Mouse (Mus musculus) frontal cortex, adult 2 months (tissue): ENCODE measurements around the gene Phgdh. TPM values are rescaled to one million over a fixed set of nuclear protein-coding genes. Genes with fewer than 3 reads are reported as not detected.

ENCODE experiments used
- DNase-seq, 2 experiments: peaks; one replicate each; pipeline ENCODE4 v3.0.0; 2022; ENCODE audit warnings: low spot score in 1 of 2; ENCODE audit errors: extremely low spot score in 1 of 2
- polyA plus RNA-seq: library from polyadenylated mRNA; depleted of rRNA; stranded (reverse); fragments of >200 nt; gene quantifications from 2 replicates; pipeline ENCODE4 v1.2.3, GENCODE M21; 2012

The Phgdh gene
- polyA plus RNA-seq, 1 experiment, result 136 TPM

DNA sequence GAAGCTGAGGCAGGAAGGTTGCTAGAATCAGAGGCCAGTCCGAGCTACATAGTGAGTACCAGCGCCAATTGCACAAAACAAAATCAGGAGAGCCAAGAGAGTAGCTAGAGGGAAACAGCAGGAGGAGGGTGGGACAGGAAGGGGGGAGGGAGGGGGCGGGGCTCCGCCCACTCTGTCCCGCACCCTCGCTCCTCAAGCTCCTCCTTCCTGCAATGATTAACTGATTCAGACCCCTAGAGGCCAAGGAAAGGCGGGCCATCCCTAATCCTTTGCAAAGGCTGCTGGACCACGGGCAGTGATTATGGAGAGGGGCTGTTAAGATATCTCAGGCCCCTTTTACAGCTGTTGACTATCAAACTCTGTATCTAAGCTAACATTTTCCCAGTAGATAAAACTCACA lies 8.9 kb upstream of the Phgdh start:
- DNase-seq, result no peak

DNA sequence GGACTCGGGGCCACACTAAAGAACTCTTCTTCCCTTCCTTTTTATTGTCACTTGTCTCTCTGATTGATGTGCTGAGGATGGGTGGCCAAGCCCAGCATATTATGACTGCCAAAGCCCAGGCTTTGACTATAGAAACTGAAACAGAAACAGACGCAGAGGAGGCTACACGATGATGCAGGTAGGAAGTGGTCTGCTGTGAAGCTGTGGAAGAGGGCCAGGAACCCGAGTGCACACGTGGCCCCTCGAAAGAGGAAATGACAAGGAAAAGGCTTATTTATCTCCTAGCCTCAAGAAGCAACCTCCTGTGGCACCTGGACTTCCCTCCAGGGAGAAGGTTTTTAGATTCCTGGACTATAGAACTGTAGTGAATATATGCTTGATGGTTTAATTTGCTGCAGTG lies 8.3 kb upstream of the Phgdh start:
- DNase-seq, result no peak

DNA sequence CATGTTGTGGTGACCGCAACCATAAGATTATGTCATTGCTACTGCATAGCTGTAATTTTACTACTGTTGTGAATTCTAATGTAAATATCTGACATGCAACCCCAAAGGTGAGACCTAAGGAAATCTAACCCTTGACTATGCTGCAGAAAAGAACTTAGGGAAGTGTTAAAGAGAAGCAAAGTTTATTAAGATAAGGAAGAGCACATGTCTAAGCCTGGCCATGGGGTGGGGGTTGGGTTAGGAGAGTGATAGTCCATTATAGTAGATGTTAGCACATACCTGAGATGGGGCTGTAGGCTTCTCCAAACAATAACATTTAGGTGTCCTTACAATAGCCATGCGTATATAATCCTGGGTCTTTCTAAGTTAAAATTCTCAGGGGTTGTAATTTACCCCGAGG lies 3.4 kb upstream of the Phgdh start:
- no peak for DNase-seq

DNA sequence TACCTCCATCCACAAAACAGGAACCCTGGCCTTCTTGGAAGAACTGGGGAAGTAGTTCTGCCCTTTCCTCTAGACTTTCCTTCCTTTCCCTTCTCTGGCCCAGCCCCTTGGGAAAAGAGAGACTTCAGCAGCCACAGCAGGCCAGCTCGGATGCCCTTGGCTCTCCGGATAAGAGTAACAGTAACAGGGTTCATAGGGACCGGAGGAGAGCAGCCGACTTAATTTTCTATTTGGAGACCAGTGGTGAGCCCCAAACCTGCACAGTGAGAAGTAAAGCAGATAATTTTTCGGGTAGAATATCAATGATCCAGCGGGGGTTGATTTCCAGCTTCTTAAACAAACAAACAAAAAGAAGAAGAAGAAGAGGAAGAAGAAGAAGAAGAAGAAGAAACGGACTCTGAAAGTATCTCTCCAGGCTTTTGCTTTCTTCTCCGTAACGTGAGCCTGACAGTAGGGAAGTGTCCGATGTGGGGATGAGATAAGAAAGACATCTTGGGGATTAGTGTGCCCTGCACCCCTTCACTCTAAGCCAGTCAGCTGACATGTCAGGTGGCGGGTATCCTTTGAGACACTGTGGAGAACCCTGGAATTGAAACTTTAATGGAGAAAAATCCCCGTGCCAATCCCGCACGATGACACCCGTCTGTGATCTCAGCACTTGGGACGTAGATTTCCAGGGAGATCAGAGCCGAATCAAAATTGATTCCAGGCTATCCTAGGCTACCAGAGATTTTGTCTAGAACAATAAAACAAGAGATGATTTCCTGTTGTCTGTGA lies 1.2 kb upstream of the Phgdh start:
- DNase-seq, result no peak

DNA sequence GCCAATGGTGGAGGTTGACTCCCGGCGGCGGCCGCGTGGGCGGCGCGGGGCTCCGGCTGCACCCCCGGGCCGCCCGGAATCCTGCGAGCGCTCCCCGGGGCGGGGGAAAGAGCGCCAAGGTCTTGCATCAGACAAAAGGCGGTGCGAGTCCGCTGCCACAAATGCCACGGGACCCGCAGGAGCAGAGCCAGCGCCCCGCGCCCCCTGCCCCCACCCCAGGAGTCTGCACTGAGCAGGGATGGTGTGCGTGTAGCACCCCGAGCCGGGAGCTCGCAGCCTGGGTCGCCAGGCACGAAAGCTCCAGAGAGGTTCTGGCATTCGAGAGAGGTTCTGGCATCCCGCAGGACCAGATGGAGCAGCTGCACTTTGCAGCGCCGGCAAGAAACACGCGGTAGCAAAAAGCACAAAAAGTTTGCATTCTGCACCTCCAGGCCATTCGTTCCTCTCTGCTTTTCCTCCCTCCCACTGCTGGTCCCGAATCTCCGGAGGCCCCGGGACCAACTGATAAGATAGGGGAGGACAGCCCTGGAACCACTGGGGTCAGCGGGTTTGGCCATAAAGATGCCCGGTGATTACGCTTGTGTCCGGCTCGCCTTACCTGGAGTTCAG lies 589 bp downstream of the Phgdh start:
- DNase-seq, result peak in 1 of 2 experiments; percentile 38

DNA sequence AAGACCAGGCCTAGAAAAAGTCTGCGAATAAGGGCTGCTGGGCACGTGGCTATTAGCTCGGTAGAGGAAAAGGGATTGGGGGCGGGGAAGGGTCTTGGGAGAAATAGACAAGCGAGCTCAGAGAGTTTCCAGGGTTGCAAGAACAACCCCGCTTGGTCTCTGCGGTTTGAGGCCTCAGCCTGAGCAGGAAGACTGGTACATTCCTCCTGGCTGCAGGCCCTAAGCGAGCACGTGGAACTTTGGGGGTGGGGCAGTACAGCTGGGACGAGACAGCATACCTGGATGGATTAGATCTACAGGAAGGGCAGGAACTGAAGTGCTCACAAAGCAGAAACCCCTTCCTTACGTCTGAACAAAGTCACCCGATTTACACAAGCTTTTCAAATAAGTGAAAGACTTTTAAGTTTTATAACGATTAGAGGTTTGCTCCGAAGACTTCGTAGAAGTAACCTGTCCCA lies 1.2 kb downstream of the Phgdh start:
- DNase-seq, result peak in 1 of 2 experiments; percentile 52

DNA sequence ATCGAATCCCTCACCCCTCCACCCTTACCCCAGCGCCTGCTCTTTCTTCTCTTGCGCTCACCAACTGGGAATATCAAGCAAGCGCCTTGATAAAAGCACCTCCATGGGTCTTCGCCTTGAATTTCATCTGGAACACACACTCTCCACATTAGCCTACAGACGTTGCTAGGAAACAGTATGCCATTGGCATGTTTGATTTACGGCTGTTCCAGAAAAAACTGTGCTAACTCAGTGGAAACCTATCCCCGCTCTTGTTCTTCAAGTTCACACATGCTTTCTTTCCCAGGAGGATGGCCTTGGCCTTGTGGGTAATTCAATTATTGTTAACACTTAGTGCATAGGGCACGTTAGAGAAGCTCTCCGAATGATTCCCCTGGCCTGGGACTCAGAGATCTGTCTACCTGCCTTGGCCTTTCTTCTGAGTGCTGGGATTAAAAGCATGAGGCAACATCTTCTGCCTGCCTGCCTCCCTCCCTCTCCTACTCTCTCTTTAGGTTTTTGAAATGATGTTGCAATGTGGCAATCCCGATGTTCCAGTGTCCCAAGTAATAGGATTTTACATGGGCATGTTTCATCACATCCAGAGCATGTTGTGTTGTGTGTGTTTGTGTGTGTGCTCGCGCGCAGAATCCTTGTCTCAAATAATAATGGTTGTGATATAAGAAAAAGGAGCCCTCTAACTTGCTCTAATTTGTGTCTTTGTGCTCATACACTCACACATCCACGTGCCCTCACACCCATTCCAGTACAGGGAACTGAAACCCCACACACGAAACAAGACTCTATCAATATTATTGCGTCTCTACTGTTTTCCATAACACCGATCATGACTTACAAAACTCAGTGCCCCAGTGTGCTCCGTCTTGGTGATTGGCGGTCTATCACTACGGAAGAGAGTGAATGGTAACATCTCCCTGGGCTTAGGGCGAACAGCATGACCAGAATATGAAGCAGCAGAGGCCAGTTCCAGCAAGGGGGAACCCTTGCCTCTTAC lies 2.8 kb downstream of the Phgdh start:
- no peak for DNase-seq

DNA sequence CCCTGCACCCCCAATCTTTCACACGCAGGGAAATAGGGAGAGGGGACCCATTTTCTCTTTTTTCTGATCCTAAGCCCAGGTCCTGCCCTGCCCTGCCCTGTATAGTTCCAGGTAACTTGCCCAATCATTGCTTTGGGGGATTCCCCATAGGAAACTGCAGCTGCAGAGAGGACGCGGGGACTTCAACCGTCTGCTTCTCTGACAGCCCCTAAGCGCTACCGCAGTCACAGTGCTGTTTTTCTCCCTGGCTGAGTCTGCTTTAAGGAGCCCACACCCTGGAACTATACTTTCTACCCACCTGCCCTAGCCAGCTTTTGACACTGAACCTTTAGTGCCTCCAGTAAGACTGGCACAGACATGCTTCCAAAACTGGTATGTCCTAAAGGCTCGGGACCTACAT lies 3.9 kb downstream of the Phgdh start:
- DNase-seq, result no peak

DNA sequence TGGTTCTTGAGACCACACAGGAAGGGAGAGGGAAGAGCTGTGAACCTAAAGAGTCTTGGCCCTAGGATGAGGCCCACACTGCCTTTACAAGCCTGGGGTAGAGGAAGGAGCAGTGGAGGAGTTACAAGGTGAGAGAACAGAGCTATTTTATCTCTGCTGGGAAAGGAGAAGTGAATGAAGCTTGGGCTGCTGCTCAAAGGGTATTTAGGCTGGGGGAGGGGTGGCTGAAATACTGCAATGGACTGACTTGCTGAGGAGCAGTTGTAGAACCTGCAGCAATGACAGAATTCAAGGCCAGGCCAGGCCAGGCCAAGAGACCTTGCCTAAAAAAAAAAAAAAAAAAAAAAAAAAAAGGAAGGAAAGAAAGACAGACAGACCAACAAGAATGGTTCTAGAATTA lies 4.5 kb downstream of the Phgdh start:
- no peak for DNase-seq

DNA sequence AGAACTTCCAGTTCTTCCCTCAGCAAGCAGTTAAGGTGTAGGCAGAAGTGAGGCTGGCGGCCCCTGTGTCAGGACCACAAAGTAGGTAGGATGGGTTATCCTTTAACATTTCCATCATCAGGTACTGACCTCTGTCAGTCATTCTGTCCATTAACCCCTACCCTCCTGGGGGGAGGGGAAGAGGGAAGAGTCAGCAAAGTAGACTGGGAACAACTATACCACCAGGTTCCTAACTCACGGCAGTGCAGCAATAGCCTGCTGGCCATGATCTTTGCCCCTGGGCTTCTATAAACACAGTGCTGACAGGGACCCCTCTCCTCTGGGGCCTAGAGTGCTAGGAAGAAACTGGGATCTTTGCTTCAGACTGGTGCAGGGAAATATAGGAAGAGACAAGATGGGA lies 5.8 kb downstream of the Phgdh start:
- no peak for DNase-seq

DNA sequence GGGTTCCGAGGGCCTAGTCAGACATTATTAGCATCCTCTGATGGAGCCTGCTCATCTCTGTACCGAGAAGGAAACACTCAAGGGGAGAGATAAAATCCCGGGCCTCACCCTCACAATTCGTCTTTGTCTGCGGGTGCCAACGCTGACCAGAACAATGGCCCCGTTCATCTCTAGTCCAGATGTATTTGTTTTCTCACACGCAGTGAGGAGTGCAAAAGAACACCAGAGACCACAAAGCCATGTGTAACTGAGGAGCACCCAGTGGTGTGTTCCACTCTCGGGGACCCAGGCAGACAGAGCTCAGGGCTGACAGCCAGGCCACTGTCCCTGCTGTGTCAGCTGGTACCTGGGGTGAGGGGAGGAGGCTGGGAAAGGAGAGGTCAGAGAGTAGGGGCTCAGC lies 15.6 kb downstream of the Phgdh start:
- peak in 1 of 2 experiments; percentile 18 for DNase-seq

DNA sequence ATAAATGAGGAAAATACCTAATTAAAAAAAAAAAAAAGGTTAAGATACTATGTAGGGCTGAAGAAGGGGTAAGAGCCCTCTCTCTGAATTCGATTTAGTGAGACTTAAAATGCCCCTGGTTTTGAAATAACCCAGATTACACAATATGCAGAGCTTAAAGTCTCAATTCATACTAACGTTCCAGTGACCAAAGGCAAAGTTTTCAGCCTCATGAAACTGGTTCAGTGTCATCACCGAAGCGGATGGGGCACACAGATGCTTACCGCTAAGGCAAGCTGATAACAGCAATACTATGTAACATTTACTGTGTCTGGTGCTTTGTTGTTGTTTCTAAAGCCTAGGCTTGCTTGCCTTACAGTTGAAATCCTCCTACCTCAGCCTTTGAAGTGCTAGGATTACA lies 17.6 kb downstream of the Phgdh start:
- DNase-seq, result no peak

DNA sequence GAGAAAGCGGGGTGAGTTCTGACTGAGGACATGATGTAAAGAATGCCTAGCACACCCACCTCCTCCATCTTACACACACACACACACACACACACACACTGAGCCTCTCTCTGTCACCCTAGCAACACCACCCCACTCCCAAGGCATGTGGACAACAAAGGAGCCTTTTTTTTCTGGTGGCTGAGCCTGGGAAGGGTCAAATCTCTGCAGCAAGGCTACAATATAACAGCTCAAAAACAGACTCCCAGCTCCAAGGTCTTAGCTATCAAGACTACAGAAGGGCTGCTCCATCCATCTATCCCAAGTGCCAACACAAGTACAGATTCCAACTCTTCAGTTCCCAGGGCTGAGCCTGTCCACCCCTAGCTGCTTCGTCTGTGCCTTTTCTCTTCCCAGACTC lies 20.6 kb downstream of the Phgdh start:
- DNase-seq, result peak in 1 of 2 experiments; percentile 42

DNA sequence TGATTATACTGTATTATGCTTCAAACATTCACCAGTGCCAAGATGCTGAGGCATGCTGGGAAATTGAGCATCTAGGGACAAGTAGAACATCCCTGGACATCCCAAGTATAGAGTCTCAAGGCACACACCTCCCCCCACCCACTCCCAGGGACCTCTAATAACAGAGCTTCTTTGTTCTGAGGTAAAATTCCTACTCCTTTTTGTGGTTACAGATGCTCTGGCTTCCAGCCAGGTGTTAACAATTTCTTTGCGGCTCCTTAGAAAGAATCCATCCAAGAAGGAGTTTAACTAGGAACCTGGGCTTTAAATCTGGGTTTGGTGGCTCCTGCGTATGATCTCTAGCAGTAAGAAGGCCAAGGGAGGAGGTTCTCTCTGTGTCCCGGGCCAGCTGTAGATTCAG lies 22.6 kb downstream of the Phgdh start:
- peak in 1 of 2 experiments; percentile 37 for DNase-seq

DNA sequence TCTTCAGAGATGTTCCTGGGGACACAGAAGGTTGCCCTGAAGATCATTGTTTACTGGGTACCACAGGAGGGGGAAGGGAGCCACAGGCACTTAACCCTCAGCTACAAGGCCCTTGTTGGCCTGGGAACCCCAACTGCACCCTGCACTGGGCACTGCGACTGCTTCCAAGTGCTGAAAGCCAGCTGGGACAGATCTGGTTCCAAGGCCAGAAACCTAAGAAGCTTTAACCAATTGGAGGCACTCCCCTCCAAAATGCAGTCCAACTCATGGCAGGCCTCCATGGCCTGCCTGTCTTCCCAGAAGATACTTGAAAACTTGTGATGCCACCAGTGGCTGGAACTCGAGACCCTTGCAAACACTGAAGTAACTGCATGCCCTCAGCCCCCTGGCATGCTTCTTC lies 24.6 kb downstream of the Phgdh start:
- peak in 1 of 2 experiments; percentile 19 for DNase-seq

DNA sequence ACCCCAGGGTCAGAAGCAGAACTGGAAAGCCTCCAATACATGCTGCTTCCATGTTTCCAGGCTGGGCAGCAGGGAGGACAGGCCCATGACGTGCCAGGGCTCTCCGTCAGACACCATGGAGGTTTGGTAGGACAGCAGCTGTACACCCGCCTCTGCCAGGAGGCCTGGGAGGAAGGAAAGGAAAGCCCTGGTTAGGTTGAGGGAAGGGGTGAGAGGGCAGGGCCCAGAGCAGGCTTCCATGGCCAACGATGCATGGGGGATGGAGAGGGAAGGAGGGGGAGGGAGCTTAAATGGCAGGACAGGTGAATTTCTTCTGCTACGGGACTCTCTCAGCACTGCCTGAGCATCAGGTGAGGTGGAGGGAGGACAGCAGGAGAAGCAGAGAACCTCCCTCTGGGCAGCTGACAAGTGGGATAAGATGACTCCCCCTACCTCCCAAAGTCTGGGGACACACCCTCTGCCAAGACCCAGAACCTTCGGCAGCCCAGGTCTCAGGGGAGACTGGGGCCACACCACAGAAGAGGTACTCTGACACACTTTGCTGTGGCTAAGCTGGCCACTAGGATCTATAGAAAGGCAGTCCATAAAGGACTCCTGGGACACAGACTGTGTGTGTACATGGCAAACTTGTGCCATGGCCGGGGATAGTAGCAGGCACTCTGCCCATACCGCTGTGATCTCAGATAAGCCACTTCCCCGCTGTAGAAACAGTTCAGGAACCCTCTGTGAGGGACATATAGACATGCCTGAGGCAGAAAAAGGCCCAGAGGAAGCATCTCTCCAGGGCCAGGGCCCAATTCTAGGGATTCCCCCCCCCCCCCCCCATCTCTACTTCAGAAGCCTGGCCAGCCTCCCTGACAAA lies 26.3 kb downstream of the Phgdh start:
- DNase-seq, result no peak

DNA sequence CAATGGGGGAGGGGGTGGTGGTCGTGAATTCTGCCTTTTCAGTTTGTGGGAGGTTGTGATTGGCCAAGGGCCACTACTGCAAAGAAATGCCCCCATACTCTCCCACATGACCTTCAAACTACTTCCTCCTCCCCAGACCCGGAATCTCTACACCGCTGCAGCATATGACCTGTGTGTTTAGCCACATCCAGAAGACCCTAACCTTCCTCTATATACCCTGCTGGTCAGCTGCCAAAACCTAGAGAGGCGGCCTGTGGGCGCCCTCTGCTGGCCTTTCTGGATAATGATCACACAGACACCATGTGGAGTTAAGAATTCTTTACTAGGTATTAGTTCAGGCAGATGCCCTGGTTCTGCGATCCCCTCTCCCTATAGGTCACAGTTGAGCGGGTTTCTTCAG lies 26.9 kb downstream of the Phgdh start:
- DNase-seq, result peak in 1 of 2 experiments; percentile 73

DNA sequence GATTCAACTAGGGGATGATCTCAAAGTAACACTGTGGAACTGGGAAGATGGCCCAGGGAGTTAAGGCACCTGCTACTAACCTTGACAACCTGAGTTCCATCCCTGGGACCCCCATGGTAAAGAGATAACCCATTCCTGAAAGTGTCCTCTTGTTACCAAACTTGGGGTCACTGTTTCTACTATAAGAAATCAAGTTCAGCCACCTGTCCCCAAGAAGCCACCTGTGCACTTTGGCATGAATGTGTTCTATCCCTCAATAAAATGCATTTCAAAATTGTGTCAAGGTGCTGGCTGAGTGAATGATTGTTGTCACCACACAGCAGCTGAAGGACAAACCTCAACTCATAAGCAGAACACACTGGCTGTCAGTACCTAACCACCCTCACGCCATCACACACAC lies 29.3 kb downstream of the Phgdh start:
- no peak for DNase-seq

DNA sequence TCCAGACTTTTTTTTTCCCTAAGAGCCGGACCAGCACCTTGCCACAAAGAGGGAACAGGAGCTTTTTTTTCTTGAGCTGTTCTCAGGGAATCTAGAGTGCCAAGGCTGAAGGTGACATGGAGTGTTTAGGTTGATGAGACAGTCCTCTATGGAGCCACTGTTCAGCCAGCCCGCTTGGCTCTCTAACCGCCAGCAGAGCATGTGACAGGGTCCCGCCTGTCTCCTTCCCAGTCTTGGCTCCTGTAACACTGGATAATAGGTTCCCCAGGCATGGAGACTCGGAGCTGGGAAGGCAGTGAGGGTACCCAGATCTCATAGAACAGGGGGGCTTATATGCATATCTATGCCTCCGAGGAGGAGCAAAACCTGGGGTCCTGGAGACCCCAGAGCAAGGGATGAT lies 31.2 kb downstream of the Phgdh start:
- no peak for DNase-seq

DNA sequence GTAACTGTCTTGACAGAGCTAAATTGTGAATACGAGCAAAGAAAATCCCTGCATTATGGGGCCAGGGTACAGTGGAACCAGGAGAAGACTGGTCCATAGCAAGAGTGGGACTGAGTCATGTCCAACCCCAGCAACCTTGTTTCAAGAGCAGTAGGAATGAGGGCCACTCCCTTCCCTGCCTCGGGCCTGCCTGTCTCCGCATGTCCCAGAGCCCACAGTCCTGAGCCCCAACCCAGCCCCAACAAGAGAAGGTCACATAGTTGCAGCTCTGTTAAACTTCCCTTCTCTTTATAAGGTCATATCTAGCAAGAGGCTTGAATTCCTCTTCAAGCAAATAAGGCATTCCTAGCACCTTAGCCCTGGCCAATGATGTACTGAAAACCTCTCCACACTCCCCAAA lies 38.0 kb downstream of the Phgdh start:
- DNase-seq, result no peak
